27 mouse cellular contexts compared by ENCODE assay signal in genomic region chr8:71711574-71711973, GRCm38 (mm10). TPM values are rescaled to one million over a fixed set of nuclear protein-coding genes. Genes with fewer than 3 reads are reported as not detected.
"Had no signal": no experiment of that assay in that cellular context is flagged by ENCODE, and none has a peak within 500 bp of the region (broad histone marks: within the 10 kb centered on the region; RNA-seq: fewer than 3 reads in every experiment).

No protein-coding gene starts in this region.

- H3K27ac ChIP-seq: heart, adult 2 months; heart, embryonic 13.5 days; heart, embryonic 15.5 days; hindbrain, embryonic 13.5 days; hindbrain, embryonic 15.5 days; hindbrain, postnatal 0 days; kidney, embryonic 15.5 days; kidney, postnatal 0 days; limb, embryonic 13.5 days; limb, embryonic 15.5 days; liver, embryonic 12.5 days; liver, embryonic 14.5 days had no signal

- H3K4me3 ChIP-seq: heart, adult 2 months; heart, embryonic 13.5 days; heart, embryonic 15.5 days; hindbrain, embryonic 13.5 days; hindbrain, embryonic 15.5 days; kidney, embryonic 15.5 days; limb, embryonic 13.5 days; limb, embryonic 15.5 days; liver, embryonic 12.5 days had no signal

- DNase-seq: gastrocnemius, postnatal 14 days; gastrocnemius, postnatal 36 days; heart, adult 11 months; heart, adult 2 months; heart, postnatal 14 days; heart, postnatal 36 days; kidney, adult 11 months; kidney, adult 2 months; kidney, adult 9 months; kidney, postnatal 14 days; kidney, postnatal 36 days; layer of hippocampus, adult 9-11 months; layer of hippocampus, postnatal 36 days; left cerebral cortex, postnatal 4 days had no signal

- ATAC-seq: hindbrain, postnatal 0 days; intestine, embryonic 16.5 days; liver, embryonic 12.5 days had no signal

RNA-seq across cellular contexts. Expression of gene Fcho1, which starts 13.9 kb away (rescaled TPM):
- total RNA-seq: gastrocnemius, adult 18-20 months had no signal

RNA-seq across cellular contexts. Expression of gene Insl3, which starts 22.6 kb away (rescaled TPM):
- total RNA-seq: hindbrain, postnatal 0 days had no signal

RNA-seq across cellular contexts. Expression of gene Unc13a, which starts 40.0 kb away (rescaled TPM):
- total RNA-seq: gastrocnemius, adult 18-20 months; gastrocnemius, postnatal 36 days had no signal
